Mouse (Mus musculus) lung, embryonic 16.5 days (tissue): ENCODE results near the gene Gng12. TPM values are rescaled to one million over a fixed set of nuclear protein-coding genes. Genes with fewer than 3 reads are reported as not detected.
"Not testable (repeated sequence)": the region's sequence is repeated elsewhere in the genome, so short reads cannot be mapped to it uniquely, and the experiment has no call there.

Experiments used
- ATAC-seq: fragments of 200-750 bp; cut with Nextera tagmentation; 2 replicates; pipeline ENCODE4 v1.8.0; 2017; ENCODE audit warnings: low read depth, mild to moderate bottlenecking, moderate library complexity
- H3K27ac ChIP-seq: fragments of 300-500 bp; sonication (generic); 2 replicates; pipeline ENCODE4 v1.5.1; 2014; ENCODE audit warnings: mild to moderate bottlenecking, control low read depth, low read length
- H3K27me3 ChIP-seq: fragments of 300-500 bp; sonication (generic); 2 replicates; pipeline ENCODE4 v1.6.1; 2014; ENCODE audit warnings: low read depth, low read length, mixed read lengths; ENCODE audit not compliant: control insufficient read depth, insufficient read depth
- H3K36me3 ChIP-seq: fragments of 300-500 bp; sonication (generic); 2 replicates; pipeline ENCODE4 v1.6.1; 2014; ENCODE audit warnings: low read length; ENCODE audit not compliant: control insufficient read depth, insufficient read depth
- H3K4me1 ChIP-seq: fragments of 300-500 bp; sonication (generic); replicated peaks from 2 replicates; pipeline ENCODE4 v1.6.1; 2014; ENCODE audit warnings: low read length, mixed read lengths; ENCODE audit not compliant: control insufficient read depth, insufficient read depth
- H3K4me2 ChIP-seq: fragments of 300-500 bp; sonication (generic); 2 replicates; pipeline ENCODE4 v1.6.1; 2014; ENCODE audit warnings: low read depth, low read length, control low read depth
- H3K4me3 ChIP-seq: fragments of 300-500 bp; sonication (generic); 2 replicates; pipeline ENCODE4 v1.5.1; 2014; ENCODE audit warnings: mild to moderate bottlenecking, low read length, control low read depth
- H3K9ac ChIP-seq: fragments of 300-500 bp; sonication (generic); 2 replicates; pipeline ENCODE4 v1.6.1; 2014; ENCODE audit warnings: low read length, control low read depth
- H3K9me3 ChIP-seq: fragments of 300-500 bp; sonication (generic); 2 replicates; pipeline ENCODE4 v1.6.1; 2016; ENCODE audit warnings: low read length; ENCODE audit not compliant: control insufficient read depth
- WGBS: fragments of 180-500 bp; shearing (Covaris S2); extraction: QIAGEN DNeasy Blood & Tissue Kit; methylation state at CpG from one replicate; pipeline ENCODE4 v1.1.7; 2014; 5-methylcytosine and 5-hydroxymethylcytosine counted together
- polyA plus RNA-seq: library from polyadenylated mRNA; unstranded; fragments of >200 nt; fragmentation: Nextera tagmentation; extraction: Ambion mirVana; gene quantifications from 2 replicates; pipeline ENCODE4 v1.2.1, GENCODE M21; 2015

The Gng12 gene
- polyA plus RNA-seq, 1 experiment from 2014 or later: 96.4 TPM

DNA sequence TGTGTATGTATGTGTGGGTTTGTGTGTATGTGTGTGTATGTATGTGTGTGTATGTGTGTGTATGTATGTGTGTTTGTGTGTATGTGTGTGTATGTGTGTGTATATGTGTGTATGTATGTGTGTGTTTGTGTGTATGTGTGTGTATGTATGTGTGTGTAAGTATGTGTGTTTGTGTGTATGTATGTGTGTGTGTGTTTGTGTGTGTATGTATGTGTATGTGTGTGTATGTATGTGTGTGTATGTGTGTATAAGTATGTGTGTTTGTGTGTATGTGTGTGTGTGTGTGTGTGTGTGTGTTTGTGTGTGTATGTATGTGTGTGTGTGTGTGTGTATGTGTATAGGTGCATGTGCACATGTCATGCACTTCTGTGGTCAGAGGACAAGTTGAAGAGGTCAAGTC is 136.4 kb downstream of the Gng12 start:
- ATAC-seq, H3K4me2 ChIP-seq, H3K9me3 ChIP-seq, H3K27me3 ChIP-seq, H3K27ac ChIP-seq, H3K9ac ChIP-seq, H3K4me3 ChIP-seq, H3K36me3 ChIP-seq: not testable (repeated sequence)
- H3K4me1 ChIP-seq: peaks cover 12% of the 10 kb centered on the region

DNA sequence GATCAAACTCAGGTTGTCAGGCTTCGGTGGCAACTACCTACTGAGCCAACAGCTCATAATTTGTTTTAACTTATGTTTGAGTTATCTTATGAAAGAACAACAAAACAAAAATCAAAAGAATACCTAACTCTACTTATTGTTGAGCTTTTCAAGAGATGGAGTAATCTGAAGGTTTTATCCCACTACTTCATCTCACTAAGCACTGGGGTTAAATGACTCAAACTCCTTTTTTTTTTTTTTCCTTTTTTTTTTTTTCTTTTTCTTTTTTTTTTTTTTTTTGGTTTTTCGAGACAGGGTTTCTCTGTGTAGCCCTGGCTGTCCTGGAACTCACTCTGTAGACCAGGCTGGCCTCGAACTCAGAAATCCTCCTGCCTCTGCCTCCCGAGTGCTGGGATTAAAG is 136.8 kb downstream of the Gng12 start:
- H3K9ac ChIP-seq, H3K4me2 ChIP-seq, H3K27ac ChIP-seq, H3K9me3 ChIP-seq, H3K4me3 ChIP-seq, H3K36me3 ChIP-seq, H3K27me3 ChIP-seq, ATAC-seq: not testable (repeated sequence)
- 74% methylated on average over 4 of the region's 4 CpGs for WGBS
- H3K4me1 ChIP-seq: peaks cover 14% of the 10 kb centered on the region

DNA sequence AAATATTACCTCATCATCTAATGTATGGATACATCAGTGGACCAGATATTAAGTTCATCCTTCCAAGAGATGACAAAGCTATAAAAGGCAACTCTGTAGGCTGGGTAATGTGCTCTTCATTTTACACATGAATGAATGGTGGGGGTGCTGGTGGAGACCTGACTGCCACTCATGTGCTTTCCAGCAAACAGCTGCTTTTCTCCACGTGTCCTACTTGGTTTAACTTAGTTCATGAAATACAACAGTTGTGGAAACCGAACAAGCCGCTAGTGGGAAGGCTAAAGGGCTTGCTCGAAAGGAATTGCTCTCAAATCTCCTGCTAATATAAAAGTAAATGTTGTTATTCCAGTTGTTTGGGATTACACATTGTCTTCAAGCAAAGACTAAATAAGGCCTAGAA is 137.4 kb downstream of the Gng12 start:
- Histone ChIP-seq H3K36me3 (no peaks in the 10 kb centered on the region), H3K27me3 (no peaks in the 10 kb centered on the region), H3K4me1 (peaks cover 14% of the 10 kb centered on the region), H3K27ac (no peak overlapping the region), H3K4me3 (no peak overlapping the region), H3K9ac (no peak overlapping the region), H3K4me2 (no peak overlapping the region), H3K9me3 (no peaks in the 10 kb centered on the region)
- ATAC-seq: no peak
- 73% methylated on average over 4 of the region's 4 CpGs for WGBS

DNA sequence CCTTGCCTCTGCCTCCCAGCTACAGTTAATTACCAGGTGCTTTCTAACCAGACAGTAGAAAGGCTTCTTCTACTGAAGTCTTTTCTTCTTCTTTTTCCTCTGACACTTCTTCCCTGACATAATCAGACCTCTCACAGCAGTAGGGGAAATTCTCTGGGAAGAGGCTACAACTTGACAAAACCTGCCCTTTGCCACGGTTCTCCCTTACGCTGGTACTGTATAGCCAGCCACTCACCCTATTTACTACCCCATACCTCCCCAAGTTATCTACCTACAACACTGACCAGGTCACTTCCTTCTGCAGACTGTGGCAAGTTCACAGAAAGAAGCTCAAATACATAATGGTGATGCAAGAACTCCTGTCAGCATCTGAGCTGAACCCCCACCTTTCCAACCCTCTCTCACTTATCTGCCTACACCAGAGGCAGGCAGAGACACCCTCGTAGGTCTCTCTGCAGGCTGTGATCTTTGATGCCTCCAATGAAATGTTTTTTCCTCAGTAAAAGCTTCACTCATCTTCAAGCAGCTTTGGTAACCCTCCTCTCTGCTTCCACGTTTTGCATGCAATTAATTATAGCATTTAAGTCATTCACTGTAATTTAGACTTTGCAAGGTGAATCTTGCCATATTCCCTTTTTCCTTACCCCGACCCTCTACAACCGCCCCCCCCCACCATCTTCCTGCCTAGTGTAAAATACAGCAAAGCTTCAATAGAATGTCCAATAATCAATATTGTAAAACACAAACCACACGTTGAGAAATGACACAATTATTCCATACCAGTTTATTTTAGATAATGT is 138.3 kb downstream of the Gng12 start:
- no peak overlapping the region for H3K4me2 ChIP-seq

DNA sequence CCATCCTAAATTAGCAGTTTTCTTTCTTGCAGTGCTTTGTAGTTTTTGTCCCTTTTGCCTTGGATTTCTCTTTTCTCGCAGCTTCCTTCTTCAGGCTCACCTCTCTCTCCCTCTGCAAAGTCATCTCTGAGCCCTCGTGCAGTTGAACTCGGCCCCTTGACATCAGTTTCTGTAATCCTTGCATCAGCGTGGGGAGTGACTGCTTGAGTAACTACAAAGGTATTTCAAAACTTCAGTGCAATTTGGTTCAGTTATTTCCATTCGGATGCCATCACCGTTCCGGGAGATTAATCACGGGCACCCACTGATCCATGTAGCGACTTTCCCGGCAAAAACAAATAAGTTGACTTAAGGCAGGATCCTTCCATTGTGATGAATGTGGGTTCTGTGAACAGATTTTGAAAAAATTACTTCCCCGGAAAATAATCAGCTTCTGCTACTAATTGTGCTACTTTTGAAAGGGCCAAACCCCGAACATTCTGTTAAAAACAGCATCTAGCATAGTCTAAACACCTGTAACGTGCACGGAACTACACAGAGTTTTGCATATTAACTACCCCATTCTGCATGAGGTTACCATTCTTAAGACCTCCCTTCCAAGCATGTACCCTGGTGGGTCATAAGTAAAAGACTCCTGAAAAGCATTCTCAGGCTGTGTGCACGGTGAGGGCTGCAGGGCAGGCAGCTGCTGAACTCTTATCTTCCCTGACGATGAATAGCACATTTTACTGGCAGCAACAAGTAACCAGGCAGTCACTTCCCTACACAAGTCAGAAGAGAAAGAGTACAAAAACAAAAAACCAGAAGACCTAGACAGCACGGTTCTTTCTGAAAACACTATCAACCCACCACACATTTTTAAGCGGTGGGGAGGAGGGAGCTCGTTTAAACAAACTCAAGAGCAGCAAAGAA is 139.4 kb downstream of the Gng12 start:
- peak overlapping the region; percentile 80 for H3K4me2 ChIP-seq
- H3K36me3 ChIP-seq: no peaks in the 10 kb centered on the region
- H3K27me3 ChIP-seq: no peaks in the 10 kb centered on the region
- H3K4me3 ChIP-seq: peak overlapping the region; percentile 89
- H3K27ac ChIP-seq: peak overlapping the region; percentile 36; the same call in 1 of the 2 replicates
- no peaks in the 10 kb centered on the region for H3K9me3 ChIP-seq
- no peak for ATAC-seq
- peak overlapping the region; percentile 89 for H3K9ac ChIP-seq
- H3K4me1 ChIP-seq: peaks cover 11% of the 10 kb centered on the region
- WGBS: 14% methylated on average over 19 of the region's 19 CpGs

More for the DNA sequence above, 138.3 kb downstream of the Gng12 start:
- no peak for ATAC-seq
- H3K27me3 ChIP-seq: no peaks in the 10 kb centered on the region
- no peak overlapping the region for H3K27ac ChIP-seq
- no peak overlapping the region for H3K4me3 ChIP-seq
- no peaks in the 10 kb centered on the region for H3K9me3 ChIP-seq
- 61% methylated on average over 7 of the region's 7 CpGs for WGBS
- H3K4me1 ChIP-seq: peaks cover 14% of the 10 kb centered on the region
- H3K36me3 ChIP-seq: no peaks in the 10 kb centered on the region
- H3K9ac ChIP-seq: no peak overlapping the region

DNA sequence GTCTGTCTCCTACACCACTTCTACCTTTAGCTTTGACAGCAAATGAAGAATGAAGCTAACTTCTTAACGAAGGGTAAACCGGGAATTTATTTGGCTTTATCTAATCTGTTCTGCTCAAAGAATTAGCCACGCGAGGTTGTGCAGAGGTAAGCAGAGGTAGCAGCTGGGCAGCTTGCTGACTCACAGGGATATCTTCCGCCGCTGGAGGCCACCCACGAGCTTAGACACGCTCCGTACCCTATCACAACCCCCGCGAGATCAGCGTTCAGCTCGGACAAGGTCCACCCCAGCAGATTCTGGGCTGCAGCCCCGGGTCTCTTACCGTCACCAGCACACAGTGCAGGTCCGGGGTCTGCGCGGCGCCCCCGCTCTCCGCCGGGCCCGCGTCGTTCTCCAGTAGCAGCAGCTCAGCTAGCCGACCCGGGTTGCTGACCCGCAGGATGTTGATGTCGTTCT is 140.2 kb downstream of the Gng12 start:
- peak; percentile 77 for ATAC-seq
- H3K4me2 ChIP-seq: peak overlapping the region; percentile 80
- no peaks in the 10 kb centered on the region for H3K27me3 ChIP-seq
- under 1% methylated on average over 29 of the region's 29 CpGs for WGBS
- H3K27ac ChIP-seq: peak overlapping the region; percentile 96
- peaks cover 11% of the 10 kb centered on the region for H3K4me1 ChIP-seq
- peak overlapping the region; percentile 89 for H3K9ac ChIP-seq
- H3K4me3 ChIP-seq: peak overlapping the region; percentile 89
- H3K36me3 ChIP-seq: no peaks in the 10 kb centered on the region
- no peaks in the 10 kb centered on the region for H3K9me3 ChIP-seq

DNA sequence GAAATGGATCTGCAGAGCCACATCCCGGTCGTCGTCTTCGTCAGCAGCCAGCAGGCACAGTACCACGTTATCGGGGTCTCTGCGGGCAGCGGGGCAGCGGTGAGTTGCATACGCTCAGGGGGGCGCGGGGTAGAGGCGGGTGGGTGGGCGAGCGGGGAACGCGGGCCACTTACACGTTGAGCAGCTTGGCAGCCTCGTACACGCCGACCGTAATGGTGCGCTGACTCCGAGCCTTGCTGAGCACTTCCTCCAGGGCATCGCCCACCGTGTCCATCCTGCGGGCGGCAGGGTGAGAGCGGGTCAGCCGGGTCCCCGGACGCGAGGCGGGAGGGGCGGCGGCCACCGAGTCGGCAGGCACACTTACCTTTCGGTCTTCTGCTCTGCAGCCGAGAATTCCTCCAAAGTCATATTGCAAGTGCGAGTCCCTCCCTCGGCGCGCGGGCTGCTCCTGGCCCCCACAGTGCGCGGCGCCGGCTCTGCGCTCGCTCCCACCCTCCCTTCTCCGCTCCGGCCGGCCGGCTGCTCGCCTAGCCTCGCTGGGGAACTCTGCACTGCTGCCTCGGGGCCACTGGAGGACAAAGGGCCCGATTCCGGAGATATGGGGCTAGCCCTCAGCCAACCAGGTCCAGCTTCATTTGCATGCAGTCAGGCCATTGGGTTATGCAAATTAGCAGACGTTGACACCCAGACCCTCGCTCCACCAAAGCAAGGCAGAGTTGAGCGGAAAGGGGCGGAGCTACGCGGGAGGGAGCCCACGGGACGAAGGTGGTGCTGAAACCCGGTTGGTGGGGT is 140.8 kb downstream of the Gng12 start, which contains the start of gene Gadd45a:
Gadd45a (minus strand) TSS at position 621 of the 792 bp plus-strand sequence.
- Histone ChIP-seq H3K4me2 (peak within 1 kb of the TSS; percentile 80), H3K36me3 (no peaks in the 10 kb centered on the region), H3K9me3 (no peaks in the 10 kb centered on the region), H3K27ac (peak within 1 kb of the TSS; percentile 96), H3K4me3 (peak within 1 kb of the TSS; percentile 89), H3K9ac (peak within 1 kb of the TSS; percentile 89), H3K27me3 (no peaks in the 10 kb centered on the region), H3K4me1 (peaks cover 11% of the 10 kb centered on the region)
- ATAC-seq: peak; percentile 98
- under 1% methylated on average over 66 of the region's 69 CpGs for WGBS

DNA sequence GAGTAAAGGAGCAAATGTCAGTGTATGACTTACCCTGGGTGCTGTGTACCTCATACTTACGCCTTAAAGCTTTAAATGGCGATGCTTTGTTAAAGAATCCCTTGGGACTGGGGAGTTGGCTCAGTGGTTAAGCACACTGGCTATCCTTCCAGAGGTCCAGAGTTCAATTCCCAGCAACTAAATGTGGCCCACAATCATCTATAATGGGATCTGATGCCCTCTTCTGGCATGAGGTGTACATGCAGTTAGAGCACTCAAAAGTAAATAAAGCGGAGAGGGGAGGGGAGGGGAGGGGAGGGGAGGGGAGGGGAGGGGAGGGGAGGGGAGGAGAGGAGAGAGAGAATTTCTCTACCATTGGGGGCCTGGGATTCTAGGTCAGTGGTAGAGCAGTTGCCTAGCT is 142.8 kb downstream of the Gng12 start:
- Histone ChIP-seq H3K4me2 (no peak overlapping the region), H3K9ac (no peak overlapping the region), H3K4me1 (peaks cover 11% of the 10 kb centered on the region), H3K36me3 (no peaks in the 10 kb centered on the region), H3K9me3 (no peaks in the 10 kb centered on the region), H3K4me3 (no peak overlapping the region), H3K27ac (no peak overlapping the region), H3K27me3 (no peaks in the 10 kb centered on the region)
- no peak for ATAC-seq
- WGBS: 97% methylated on average over 2 of the region's 3 CpGs
